Mouse (Mus musculus) embryonic facial prominence, embryonic 10.5 days (tissue): ENCODE results near the gene Tfap2a. TPM values are rescaled to one million over a fixed set of nuclear protein-coding genes. Genes with fewer than 3 reads are reported as not detected.

ENCODE experiments used
- DNase-seq: peaks from one replicate; pipeline ENCODE4 v3.0.0-alpha.2; 2017; ENCODE audit warnings: low spot score
- H3K27ac ChIP-seq: fragments of 300-500 bp; sonication (generic); replicated peaks from 2 replicates; pipeline ENCODE4 v1.5.1; 2016; ENCODE audit warnings: mild to moderate bottlenecking
- H3K27me3 ChIP-seq: fragments of 300-500 bp; sonication (generic); replicated peaks from 2 replicates; pipeline ENCODE4 v1.6.1; 2016; ENCODE audit warnings: low read depth, mild to moderate bottlenecking; ENCODE audit not compliant: poor library complexity, severe bottlenecking
- H3K36me3 ChIP-seq: fragments of 300-500 bp; sonication (generic); replicated peaks from 2 replicates; pipeline ENCODE4 v1.6.1; 2016; ENCODE audit warnings: mild to moderate bottlenecking, moderate library complexity
- H3K4me1 ChIP-seq: fragments of 300-500 bp; sonication (generic); 2 replicates; pipeline ENCODE4 v1.6.1; 2016
- H3K4me3 ChIP-seq: fragments of 300-500 bp; sonication (generic); 2 replicates; pipeline ENCODE4 v1.5.1; 2016; ENCODE audit warnings: mild to moderate bottlenecking, moderate library complexity
- H3K9me3 ChIP-seq: fragments of 300-500 bp; sonication (generic); 2 replicates; pipeline ENCODE4 v1.6.1; 2016; ENCODE audit warnings: mild to moderate bottlenecking
- WGBS: fragments of 180-500 bp; shearing (Covaris S2); methylation state at CpG from one replicate; pipeline ENCODE4 v1.1.7; 2016; 5-methylcytosine and 5-hydroxymethylcytosine counted together
- polyA plus RNA-seq: library from polyadenylated mRNA; unstranded; fragments of >200 nt; fragmentation: Nextera tagmentation; extraction: Ambion mirVana; gene quantifications from 2 replicates; pipeline ENCODE4 v1.2.1, GENCODE M21; 2016

Gene Tfap2a
- polyA plus RNA-seq, 1 experiment from 2014 or later = 8.3 TPM

GRCm38 (mm10) chr13:40731179-40731841 is 6.9 kb downstream of the Tfap2a start:
- Histone ChIP-seq H3K27me3 (peaks cover 94% of the 10 kb centered on the region), H3K36me3 (no peaks in the 10 kb centered on the region), H3K9me3 (no peaks in the 10 kb centered on the region), H3K4me3 (peak overlapping the region; percentile 75), H3K27ac (peak overlapping the region; percentile 97), H3K4me1 (peaks cover 53% of the 10 kb centered on the region)
- DNase-seq = peak; percentile 81
- WGBS = under 1% methylated on average over 73 of the region's 74 CpGs

GRCm38 (mm10) chr13:40730651-40731178 is 7.5 kb downstream of the Tfap2a start:
- peak; percentile 90 for DNase-seq
- H3K27me3 ChIP-seq = peaks cover 94% of the 10 kb centered on the region
- under 1% methylated on average over 36 of the region's 41 CpGs for WGBS

GRCm38 (mm10) chr13:40729592-40730431 is 8.4 kb downstream of the Tfap2a start:
- peak; percentile 67 for DNase-seq
- Histone ChIP-seq H3K4me3 (peak overlapping the region; percentile 75), H3K27me3 (peaks cover 94% of the 10 kb centered on the region), H3K27ac (peak overlapping the region; percentile 97), H3K36me3 (no peaks in the 10 kb centered on the region), H3K9me3 (no peaks in the 10 kb centered on the region), H3K4me1 (peaks cover 61% of the 10 kb centered on the region)
- WGBS = under 1% methylated on average over 52 of the region's 52 CpGs

More at GRCm38 (mm10) chr13:40730651-40731178, 7.5 kb downstream of the Tfap2a start:
- peaks cover 54% of the 10 kb centered on the region for H3K4me1 ChIP-seq
- H3K27ac ChIP-seq = peak overlapping the region; percentile 97
- H3K36me3 ChIP-seq = no peaks in the 10 kb centered on the region
- H3K4me3 ChIP-seq = peak overlapping the region; percentile 75
- H3K9me3 ChIP-seq = no peaks in the 10 kb centered on the region

GRCm38 (mm10) chr13:40729037-40729436 is 9.1 kb downstream of the Tfap2a start:
- H3K36me3 ChIP-seq = no peaks in the 10 kb centered on the region
- no peak for DNase-seq
- peak overlapping the region; percentile 97 for H3K27ac ChIP-seq
- peaks cover 56% of the 10 kb centered on the region for H3K4me1 ChIP-seq
- under 1% methylated on average over 13 of the region's 13 CpGs for WGBS
- H3K27me3 ChIP-seq = peaks cover 94% of the 10 kb centered on the region
- H3K4me3 ChIP-seq = peak overlapping the region; percentile 75
- no peaks in the 10 kb centered on the region for H3K9me3 ChIP-seq

DNA sequence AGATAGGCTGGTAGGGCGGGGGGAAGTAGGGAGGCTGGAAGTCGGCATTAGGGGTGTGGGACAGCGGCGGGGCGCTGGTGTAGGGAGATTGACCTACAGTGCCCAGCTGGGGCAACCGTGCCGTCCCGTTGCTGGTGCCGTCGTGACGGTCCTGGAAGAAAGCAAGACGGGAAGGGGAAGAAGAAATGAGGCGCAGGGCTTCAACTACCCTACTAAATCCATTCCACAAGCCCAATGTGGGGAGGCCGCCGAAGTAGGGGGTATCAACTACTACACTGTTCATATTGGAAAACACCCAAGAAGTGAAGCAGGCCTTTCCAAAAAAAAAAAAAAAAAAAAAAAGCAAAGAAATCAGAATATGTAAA is 9.6 kb downstream of the Tfap2a start:
- under 1% methylated on average over 15 of the region's 15 CpGs for WGBS
- Histone ChIP-seq H3K27me3 (peaks cover 94% of the 10 kb centered on the region), H3K4me3 (peak overlapping the region; percentile 75), H3K36me3 (no peaks in the 10 kb centered on the region), H3K4me1 (peaks cover 56% of the 10 kb centered on the region), H3K9me3 (no peaks in the 10 kb centered on the region), H3K27ac (peak overlapping the region; percentile 97)
- DNase-seq = no peak

DNA sequence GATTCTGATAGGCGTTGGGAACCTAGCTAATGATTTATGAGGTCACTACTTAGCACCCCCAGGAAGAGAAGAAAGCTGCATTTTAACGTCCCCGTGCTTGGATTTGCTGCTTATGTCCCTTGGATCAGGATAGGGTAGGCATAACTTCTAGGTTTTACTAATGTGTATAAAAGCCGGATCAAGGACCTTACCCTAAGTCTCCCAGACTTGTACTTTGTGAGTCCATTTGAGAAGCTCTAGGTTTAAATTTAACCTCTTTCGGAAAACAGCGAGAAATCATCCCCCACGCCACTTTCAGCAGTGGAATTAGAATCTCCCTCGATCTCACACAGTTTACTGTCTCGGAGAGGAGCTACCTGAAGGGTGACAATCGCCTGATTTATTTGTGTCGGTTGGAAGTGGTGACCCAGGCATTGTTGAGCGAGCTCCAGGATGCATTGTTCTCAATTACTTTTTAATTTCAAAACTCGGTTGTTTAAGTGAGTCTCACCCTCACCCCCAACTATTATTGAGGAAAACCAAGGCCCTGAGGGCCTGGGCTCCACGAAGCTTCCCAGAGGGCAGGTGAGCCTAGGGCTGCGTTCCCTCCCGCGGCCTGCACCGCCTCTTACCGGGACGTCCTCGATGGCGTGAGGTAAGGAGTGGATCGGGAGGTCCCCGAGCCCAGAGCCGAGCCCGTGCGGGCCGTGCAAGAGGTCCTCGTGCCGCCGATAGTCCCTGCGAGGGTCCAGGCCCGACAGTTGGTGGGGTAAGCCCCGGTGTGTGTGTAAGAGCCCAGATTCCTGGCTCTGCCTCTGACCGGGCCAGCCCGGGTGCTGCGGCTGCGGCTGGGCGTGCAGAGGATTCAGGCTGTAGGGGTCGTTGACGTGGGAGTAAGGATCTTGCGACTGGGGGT is 10.2 kb downstream of the Tfap2a start:
- Histone ChIP-seq H3K9me3 (no peaks in the 10 kb centered on the region), H3K27ac (peak overlapping the region; percentile 97), H3K4me3 (peak overlapping the region; percentile 75), H3K4me1 (peaks cover 57% of the 10 kb centered on the region), H3K36me3 (no peaks in the 10 kb centered on the region), H3K27me3 (peaks cover 94% of the 10 kb centered on the region)
- under 1% methylated on average over 42 of the region's 42 CpGs for WGBS
- peak; percentile 65 for DNase-seq

GRCm38 (mm10) chr13:40725924-40726323 is 12.3 kb downstream of the Tfap2a start:
- Histone ChIP-seq H3K4me3 (peak overlapping the region; percentile 66), H3K27me3 (peaks cover 89% of the 10 kb centered on the region), H3K4me1 (peaks cover 60% of the 10 kb centered on the region), H3K36me3 (no peaks in the 10 kb centered on the region), H3K27ac (peak overlapping the region; percentile 57; the same call in 1 of the 2 replicates), H3K9me3 (no peaks in the 10 kb centered on the region)
- DNase-seq = peak; percentile 8
- WGBS = 8% methylated on average over 7 of the region's 7 CpGs

DNA sequence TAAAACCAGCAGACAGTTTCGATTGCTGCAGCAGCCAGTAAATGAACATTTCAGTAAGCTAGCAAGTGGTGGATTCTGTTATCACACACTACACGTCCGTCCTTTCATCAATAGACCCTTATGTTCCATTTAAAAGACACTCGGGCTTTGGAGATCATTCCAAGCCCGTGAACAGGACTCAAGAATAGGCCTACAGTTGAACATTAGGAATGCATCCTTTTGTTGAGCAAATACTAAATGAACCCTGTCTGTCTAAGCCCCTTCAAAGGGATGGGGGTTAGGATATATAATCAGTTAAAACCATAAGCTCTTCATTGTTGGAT is 14.6 kb downstream of the Tfap2a start:
- WGBS = 13% methylated on average over 5 of the region's 5 CpGs
- Histone ChIP-seq H3K4me3 (peak overlapping the region; percentile 66), H3K27me3 (peaks cover 92% of the 10 kb centered on the region), H3K27ac (peak overlapping the region; percentile 84), H3K9me3 (no peaks in the 10 kb centered on the region), H3K4me1 (peaks cover 75% of the 10 kb centered on the region), H3K36me3 (no peaks in the 10 kb centered on the region)
- no peak for DNase-seq

GRCm38 (mm10) chr13:40722741-40723597 is 15.2 kb downstream of the Tfap2a start:
- peak overlapping the region; percentile 84 for H3K27ac ChIP-seq
- H3K4me1 ChIP-seq = peaks cover 75% of the 10 kb centered on the region
- WGBS = under 1% methylated on average over 70 of the region's 70 CpGs
- no peaks in the 10 kb centered on the region for H3K9me3 ChIP-seq
- H3K27me3 ChIP-seq = peaks cover 92% of the 10 kb centered on the region
- 0 out of 2 replicates have a peak, but pooled peaks cover 3% of the 10 kb centered on the region for H3K36me3 ChIP-seq
- peak; percentile 98 for DNase-seq
- peak overlapping the region; percentile 66 for H3K4me3 ChIP-seq

DNA sequence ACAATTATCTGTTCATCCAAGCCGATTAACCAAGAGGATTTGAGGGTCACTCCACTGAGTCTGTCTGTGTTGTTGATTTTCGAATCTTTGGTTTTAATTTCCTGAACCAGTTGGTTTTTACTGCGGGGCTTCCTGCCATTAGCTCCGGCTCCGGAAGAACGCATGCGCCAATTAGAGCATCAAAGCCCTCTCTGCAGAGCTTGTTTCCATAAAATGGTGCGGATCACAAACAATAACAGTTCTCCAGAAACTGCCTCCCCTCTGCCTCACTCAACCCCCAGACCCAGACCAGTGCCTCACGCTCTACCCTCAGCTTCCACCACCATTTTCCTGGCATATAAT is 18.5 kb downstream of the Tfap2a start:
- H3K27me3 ChIP-seq = peaks cover 94% of the 10 kb centered on the region
- no peaks in the 10 kb centered on the region for H3K9me3 ChIP-seq

DNA sequence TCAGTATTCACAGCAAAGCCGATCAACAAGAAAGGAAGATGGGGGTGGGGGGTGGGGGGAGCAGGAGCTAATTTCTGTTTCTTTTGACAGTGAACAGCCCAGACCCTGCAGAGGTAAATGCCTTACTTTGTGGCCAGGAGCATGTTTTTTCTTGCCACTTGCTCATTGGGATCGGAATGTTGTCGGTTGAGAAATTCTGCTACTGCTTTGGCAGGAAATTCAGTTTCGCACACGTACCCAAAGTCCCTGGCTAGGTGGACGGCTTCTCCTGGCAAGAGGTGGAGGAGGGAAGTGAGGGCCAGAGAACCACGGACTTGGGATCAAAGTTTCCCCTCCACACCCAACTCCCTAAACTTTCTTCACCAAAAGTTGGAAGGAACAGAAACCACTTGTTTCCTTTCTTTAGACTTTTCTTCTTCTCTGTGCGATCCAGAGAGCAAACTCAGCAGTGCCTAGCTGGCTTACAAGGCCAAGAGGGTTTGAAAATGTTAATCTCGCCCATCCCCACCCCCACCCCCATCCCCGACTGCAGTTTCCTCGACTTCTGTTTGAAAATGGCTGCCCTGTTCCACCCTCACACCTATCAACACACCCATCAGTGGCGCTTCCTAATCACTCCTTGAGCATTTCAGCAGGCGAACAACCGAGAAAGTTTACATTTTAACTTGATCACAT is 19.0 kb downstream of the Tfap2a start:
- H3K27me3 ChIP-seq = peaks cover 94% of the 10 kb centered on the region
- no peaks in the 10 kb centered on the region for H3K9me3 ChIP-seq
- no peak overlapping the region for H3K4me3 ChIP-seq
- peaks cover 80% of the 10 kb centered on the region for H3K4me1 ChIP-seq
- H3K27ac ChIP-seq = peak overlapping the region; percentile 74
- WGBS = 16% methylated on average over 14 of the region's 14 CpGs
- peak; percentile 58 for DNase-seq
- H3K36me3 ChIP-seq = peaks cover 9% of the 10 kb centered on the region

More for the DNA sequence above, 18.5 kb downstream of the Tfap2a start:
- peak overlapping the region; percentile 74 for H3K27ac ChIP-seq
- H3K36me3 ChIP-seq = peaks cover 9% of the 10 kb centered on the region
- peaks cover 77% of the 10 kb centered on the region for H3K4me1 ChIP-seq
- WGBS = 10% methylated on average over 9 of the region's 9 CpGs
- DNase-seq = peak; percentile 62
- H3K4me3 ChIP-seq = 0 out of 2 replicates have a peak overlapping the region, but pooled peaks have one; percentile 20
